Mouse (Mus musculus): ENCODE measurements around the gene Efcab14.

The Efcab14 gene

GRCm38 (mm10) chr4:115777627-115778026, 40.1 kb downstream of the Efcab14 start:
- no peak for DNase-seq (ENCODE audit: low spot score in 2 of 2)

GRCm38 (mm10) chr4:115780269-115780668, 42.7 kb downstream of the Efcab14 start:
- DNase-seq (ENCODE audit: low spot score in 2 of 2) = peak; percentile 54 to 57

- no peak for DNase-seq (ENCODE audit: low spot score in 2 of 2)
Observed at GRCm38 (mm10) chr4:115780918-115781317, 43.4 kb downstream of the Efcab14 start, which contains the start of gene Tex38. TSS of gene Tex38 (minus strand) at chr4:115781018.

- DNase-seq (ENCODE audit: low spot score in 2 of 2) = no peak
Observed at GRCm38 (mm10) chr4:115782026-115782805, 44.7 kb downstream of the Efcab14 start.

- DNase-seq (ENCODE audit: low spot score in 2 of 2) = peak; percentile 71 to 81
Observed at GRCm38 (mm10) chr4:115784769-115785510, 47.4 kb downstream of the Efcab14 start, which contains the start of gene Atpaf1. TSS of gene Atpaf1 (plus strand) at chr4:115784812.

- DNase-seq (ENCODE audit: low spot score in 2 of 2) = no peak
Observed at GRCm38 (mm10) chr4:115785511-115786034, 48.0 kb downstream of the Efcab14 start.

GRCm38 (mm10) chr4:115790864-115791263, 53.3 kb downstream of the Efcab14 start:
- peak; percentile 29 to 32 for DNase-seq (ENCODE audit: low spot score in 2 of 2)

- no peak for DNase-seq (ENCODE audit: low spot score in 2 of 2)
Observed at GRCm38 (mm10) chr4:115795360-115795759, 57.8 kb downstream of the Efcab14 start.

- no peak for DNase-seq (ENCODE audit: low spot score in 2 of 2)
Observed at GRCm38 (mm10) chr4:115799981-115800380, 62.4 kb downstream of the Efcab14 start.

GRCm38 (mm10) chr4:115812326-115812725, 74.8 kb downstream of the Efcab14 start:
- DNase-seq (ENCODE audit: low spot score in 2 of 2) = no peak

- no peak for DNase-seq (ENCODE audit: low spot score in 2 of 2)
Observed at GRCm38 (mm10) chr4:115815606-115816005, 78.1 kb downstream of the Efcab14 start.

- DNase-seq (ENCODE audit: low spot score in 2 of 2) = no peak
Observed at GRCm38 (mm10) chr4:115820199-115820598, 82.7 kb downstream of the Efcab14 start.

- no peak for DNase-seq (ENCODE audit: low spot score in 2 of 2)
Observed at GRCm38 (mm10) chr4:115820944-115821343, 83.4 kb downstream of the Efcab14 start.

- DNase-seq (ENCODE audit: low spot score in 2 of 2) = no peak
Observed at GRCm38 (mm10) chr4:115821431-115821830, 83.9 kb downstream of the Efcab14 start.

- no peak for DNase-seq (ENCODE audit: low spot score in 2 of 2)
Observed at GRCm38 (mm10) chr4:115821928-115822327, 84.4 kb downstream of the Efcab14 start.

GRCm38 (mm10) chr4:115824178-115824577, 86.6 kb downstream of the Efcab14 start:
- DNase-seq (ENCODE audit: low spot score in 2 of 2) = no peak

- DNase-seq (ENCODE audit: low spot score in 2 of 2) = no peak
Observed at GRCm38 (mm10) chr4:115825271-115825670, 87.7 kb downstream of the Efcab14 start.

Data from right cerebral cortex, adult 2 months (tissue).